Mouse (Mus musculus) ES-Bruce4 (cell line): Measurements from ENCODE around the gene Tcf21. TPM values are rescaled to one million over a fixed set of nuclear protein-coding genes. Genes with fewer than 3 reads are reported as not detected.

Experiments used
- H3K27ac ChIP-seq: 2 replicates; pipeline ENCODE4 v1.5.1; 2012; ENCODE audit warnings: low read length, inconsistent platforms; ENCODE audit not compliant: insufficient read depth
- H3K27me3 ChIP-seq: 2 replicates; pipeline ENCODE4 v1.6.1; 2012; ENCODE audit warnings: mild to moderate bottlenecking, low read length, inconsistent platforms; ENCODE audit not compliant: control insufficient read depth, poor library complexity, insufficient read depth, severe bottlenecking
- H3K36me3 ChIP-seq: 2 replicates; pipeline ENCODE4 v1.6.1; 2012; ENCODE audit warnings: inconsistent platforms, mild to moderate bottlenecking, low read length, moderate library complexity; ENCODE audit not compliant: control insufficient read depth, poor library complexity, insufficient read depth, severe bottlenecking
- H3K4me1 ChIP-seq: one replicate; pipeline ENCODE4 v1.8.1; 2011; ENCODE audit warnings: low read length; ENCODE audit not compliant: control insufficient read depth, insufficient read depth
- H3K4me3 ChIP-seq: 2 replicates; pipeline ENCODE4 v1.5.1; 2011; ENCODE audit warnings: low read depth, mild to moderate bottlenecking, low read length
- H3K9ac ChIP-seq: 2 replicates; pipeline ENCODE4 v1.6.1; 2012; ENCODE audit warnings: low read depth, mild to moderate bottlenecking, inconsistent platforms; ENCODE audit not compliant: poor library complexity, severe bottlenecking
- H3K9me3 ChIP-seq: replicated peaks from 2 replicates; pipeline ENCODE4 v1.6.1; 2012; ENCODE audit warnings: mild to moderate bottlenecking, low read length, inconsistent platforms; ENCODE audit not compliant: control insufficient read depth, poor library complexity, insufficient read depth, severe bottlenecking
- CTCF ChIP-seq: IDR thresholded peaks from one replicate; pipeline ENCODE4 v1.8.1; 2011; ENCODE audit warnings: low read depth, low read length
- EP300 ChIP-seq: IDR thresholded peaks from 2 replicates; pipeline ENCODE4 v1.6.1; 2011; ENCODE audit warnings: low read depth, low read length; ENCODE audit not compliant: insufficient read depth
- POLR2A ChIP-seq: IDR thresholded peaks from one replicate; pipeline ENCODE4 v1.8.1; 2011; ENCODE audit warnings: low read length; ENCODE audit not compliant: insufficient read depth
- polyA plus RNA-seq: library from polyadenylated mRNA; stranded (reverse); fragments of >200 nt; gene quantifications from 2 replicates; pipeline ENCODE4 v1.2.4, GENCODE M21; 2011; ENCODE audit warnings: low read depth; ENCODE audit not compliant: missing spikeins, insufficient read depth, insufficient read length

Gene Tcf21
- polyA plus RNA-seq, 1 experiment: not detected

- Histone ChIP-seq H3K27me3 (no peaks in the 10 kb centered on the region), H3K4me3 (no peak overlapping the region), H3K36me3 (no peaks in the 10 kb centered on the region), H3K4me1 (no peaks in the 10 kb centered on the region), H3K9ac (no peak overlapping the region), H3K27ac (no peak overlapping the region), H3K9me3 (no peaks in the 10 kb centered on the region)
- TF ChIP-seq POLR2A: no peak
- TF ChIP-seq CTCF: no peak
- TF ChIP-seq EP300: no peak
Observed at GRCm38 (mm10) chr10:22775456-22775855, 44.5 kb downstream of the Tcf21 start.

GRCm38 (mm10) chr10:22774626-22775025 lies 45.3 kb downstream of the Tcf21 start:
- Histone ChIP-seq H3K36me3 (no peaks in the 10 kb centered on the region), H3K4me3 (no peak overlapping the region), H3K27me3 (no peaks in the 10 kb centered on the region), H3K9me3 (no peaks in the 10 kb centered on the region), H3K9ac (no peak overlapping the region), H3K27ac (no peak overlapping the region), H3K4me1 (no peaks in the 10 kb centered on the region)
- TF ChIP-seq POLR2A (no peak), CTCF (no peak), EP300 (no peak)

Other genes starting within 250 kb of the Tcf21 start
- gene Slc2a12, start 175.2 kb downstream of the Tcf21 start, polyA plus RNA-seq: 1.5 and 2.9 TPM in 2 replicates
- 42.9 and 46.1 TPM in 2 replicates for gene Tbpl1, start 88.2 kb downstream of the Tcf21 start, polyA plus RNA-seq